Mouse (Mus musculus) lung, adult 2 months (tissue): ENCODE measurements around the gene Fndc3b. TPM values are rescaled to one million over a fixed set of nuclear protein-coding genes. Genes with fewer than 3 reads are reported as not detected.

Experiments
- DNase-seq: peaks from one replicate; pipeline ENCODE4 v3.0.0; 2022
- H3K4me1 ChIP-seq: fragments of 200-500 bp; 2 replicates; pipeline ENCODE4 v1.6.1; 2011; ENCODE audit warnings: low read length; ENCODE audit not compliant: control insufficient read depth, insufficient read depth
- H3K4me3 ChIP-seq: fragments of 200-500 bp; replicated peaks from 2 replicates; pipeline ENCODE3; 2011; ENCODE audit warnings: low read depth, mild to moderate bottlenecking, control low read depth, low read length; ENCODE audit errors: extremely low read depth
- CTCF ChIP-seq: fragments of 200-500 bp; IDR thresholded peaks from 2 replicates; pipeline ENCODE4 v1.5.1; 2011; ENCODE audit warnings: mild to moderate bottlenecking, low read length, control low read depth; ENCODE audit not compliant: insufficient read depth
- POLR2A ChIP-seq: fragments of 200-500 bp; IDR thresholded peaks from 2 replicates; pipeline ENCODE4 v1.6.1; 2011; ENCODE audit warnings: low read depth, mild to moderate bottlenecking, control low read depth, low read length, borderline replicate concordance; ENCODE audit errors: extremely low read depth
- WGBS: fragments of 180-500 bp; shearing (Covaris S2); methylation state at CpG from one replicate; pipeline ENCODE4 v1.1.7; 2018; 5-methylcytosine and 5-hydroxymethylcytosine counted together
- polyA plus RNA-seq: library from polyadenylated mRNA; depleted of rRNA; stranded (reverse); fragments of >200 nt; gene quantifications from 2 replicates; pipeline ENCODE4 v1.2.3, GENCODE M21; 2012

Gene Fndc3b
- polyA plus RNA-seq, 1 experiment, result 23.8 TPM

- DNase-seq, result no peak
- Histone ChIP-seq H3K4me3 (no peak overlapping the region), H3K4me1 (peaks cover 19% of the 10 kb centered on the region)
- 62% methylated on average over 16 of the region's 16 CpGs for WGBS
- TF ChIP-seq POLR2A, result no peak
- no peak for TF ChIP-seq CTCF
Observed at GRCm38 (mm10) chr3:27695612-27696448, 15.3 kb downstream of the Fndc3b start.

GRCm38 (mm10) chr3:27694586-27694985 lies 16.5 kb downstream of the Fndc3b start:
- TF ChIP-seq CTCF (no peak), POLR2A (no peak)
- H3K4me3 ChIP-seq, result no peak overlapping the region

GRCm38 (mm10) chr3:27694111-27694510 lies 17.0 kb downstream of the Fndc3b start:
- Histone ChIP-seq H3K4me1 (peaks cover 30% of the 10 kb centered on the region), H3K4me3 (no peak overlapping the region)
- TF ChIP-seq POLR2A, result no peak
- no peak for DNase-seq
- WGBS, result 71% methylated on average over 5 of the region's 5 CpGs

More at GRCm38 (mm10) chr3:27694586-27694985, 16.5 kb downstream of the Fndc3b start:
- peaks cover 25% of the 10 kb centered on the region for H3K4me1 ChIP-seq
- 44% methylated on average over 10 of the region's 10 CpGs for WGBS
- DNase-seq, result no peak

GRCm38 (mm10) chr3:27691486-27692160 lies 19.5 kb downstream of the Fndc3b start:
- Histone ChIP-seq H3K4me3 (no peak overlapping the region), H3K4me1 (peaks cover 36% of the 10 kb centered on the region)
- TF ChIP-seq POLR2A, result no peak
- no peak for TF ChIP-seq CTCF
- DNase-seq, result no peak
- 71% methylated on average over 9 of the region's 9 CpGs for WGBS

GRCm38 (mm10) chr3:27690030-27690429 lies 21.1 kb downstream of the Fndc3b start:
- peak; percentile 66 for DNase-seq
- Histone ChIP-seq H3K4me3 (no peak overlapping the region), H3K4me1 (peaks cover 32% of the 10 kb centered on the region)
- TF ChIP-seq POLR2A (no peak), CTCF (no peak)
- 11% methylated on average over 6 of the region's 6 CpGs for WGBS

- TF ChIP-seq POLR2A (no peak), CTCF (no peak)
- WGBS, result 38% methylated on average over 12 of the region's 12 CpGs
- no peak for DNase-seq
- Histone ChIP-seq H3K4me1 (peaks cover 32% of the 10 kb centered on the region), H3K4me3 (no peak overlapping the region)
Observed at GRCm38 (mm10) chr3:27689149-27689865, 21.8 kb downstream of the Fndc3b start.

- no peak for DNase-seq
- WGBS, result 54% methylated on average over 19 of the region's 19 CpGs
- Histone ChIP-seq H3K4me3 (no peak overlapping the region), H3K4me1 (peaks cover 32% of the 10 kb centered on the region)
- TF ChIP-seq CTCF, result no peak
- no peak for TF ChIP-seq POLR2A
Observed at GRCm38 (mm10) chr3:27686732-27687491, 24.2 kb downstream of the Fndc3b start.

- WGBS, result 68% methylated on average over 14 of the region's 14 CpGs
- Histone ChIP-seq H3K4me3 (no peak overlapping the region), H3K4me1 (peaks cover 25% of the 10 kb centered on the region)
- DNase-seq, result no peak
- no peak for TF ChIP-seq CTCF
- TF ChIP-seq POLR2A, result no peak
Observed at GRCm38 (mm10) chr3:27685650-27686208, 25.4 kb downstream of the Fndc3b start.
